Mouse (Mus musculus): ENCODE results near the gene Fgfr2.
A peak's percentile ranks its signal among the peaks of the same experiment; 100 is the strongest.
"Not testable (repeated sequence)": the region's sequence is repeated elsewhere in the genome, so short reads cannot be mapped to it uniquely, and the experiment has no call there.

Fgfr2 gene

DNA sequence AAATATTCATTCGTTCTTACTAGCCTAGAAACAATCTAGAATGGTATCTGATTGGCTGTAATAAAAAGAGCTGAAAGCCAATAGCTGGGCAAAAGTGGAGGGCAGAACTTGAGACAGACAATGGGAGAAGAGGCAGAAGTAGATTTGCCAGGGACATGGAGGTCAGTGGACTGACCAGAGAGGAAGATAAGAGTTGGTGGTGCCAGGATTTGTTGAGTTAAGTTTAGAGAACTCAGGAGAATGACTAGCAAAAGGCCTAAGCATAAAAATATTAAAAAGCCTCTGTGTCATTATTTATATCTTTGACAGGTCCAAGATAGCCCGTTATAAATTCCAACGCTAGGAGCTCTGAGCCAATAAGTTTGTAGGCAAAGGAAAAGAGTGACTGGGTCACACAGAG is 2668.9 kb downstream of the Fgfr2 start:
- no peak for DNase-seq

DNA sequence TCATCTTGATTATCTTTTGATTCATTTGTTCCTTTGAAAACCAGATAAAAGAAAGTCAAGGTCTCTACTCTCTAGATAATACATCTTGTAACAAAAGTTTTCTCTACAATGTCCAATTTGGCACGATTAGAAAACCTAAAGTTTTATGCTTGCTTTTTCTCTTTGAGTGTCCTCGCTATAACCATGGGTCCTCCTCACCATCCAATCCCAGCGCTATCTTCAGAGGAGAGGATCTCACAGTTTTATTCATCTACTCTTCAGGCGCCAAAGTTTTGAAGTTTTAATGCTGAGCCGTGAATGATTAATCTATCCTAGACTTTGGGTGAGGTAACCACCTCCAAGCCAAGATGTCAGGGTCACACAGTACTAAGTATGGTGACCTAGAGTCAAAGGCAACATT is 2687.4 kb downstream of the Fgfr2 start:
- DNase-seq: no peak

DNA sequence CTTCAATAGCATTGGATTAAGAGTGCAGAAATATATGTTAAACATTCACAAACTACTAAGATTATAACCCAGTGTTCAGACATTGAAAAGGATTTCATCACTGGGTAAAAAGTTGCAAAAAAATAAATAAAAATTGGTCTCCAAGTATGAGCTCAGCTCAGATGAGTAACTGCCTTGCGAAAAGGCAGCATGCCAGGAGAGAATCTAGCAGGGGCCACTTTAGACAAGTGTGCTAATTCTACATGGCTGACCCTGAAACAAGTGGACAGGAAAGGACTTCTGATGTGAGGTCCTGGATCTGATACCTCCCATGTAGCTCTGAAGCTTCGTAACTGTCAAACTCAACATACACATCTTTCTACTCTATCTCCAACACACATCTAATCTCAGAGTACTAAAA is 2691.0 kb downstream of the Fgfr2 start:
- no peak for DNase-seq

DNA sequence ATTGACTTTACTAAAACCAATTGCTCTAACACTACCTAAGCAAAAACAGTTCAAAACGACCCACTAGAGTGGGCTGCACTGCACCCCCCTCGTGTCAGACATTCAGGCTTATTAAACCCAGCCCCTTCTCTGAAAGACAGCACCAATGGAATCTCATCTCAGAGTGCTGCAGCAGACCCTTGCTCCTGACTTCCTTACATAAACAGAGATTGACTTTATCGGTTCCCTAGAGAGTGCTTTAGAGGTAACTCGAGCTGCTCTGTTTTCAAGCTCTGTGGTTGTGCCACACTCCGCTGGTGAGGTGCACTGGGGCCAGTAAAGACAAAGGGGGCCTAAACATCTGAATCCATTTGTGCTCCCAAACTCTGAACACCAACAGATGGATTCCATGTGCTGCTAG is 2696.6 kb downstream of the Fgfr2 start:
- DNase-seq: no peak

DNA sequence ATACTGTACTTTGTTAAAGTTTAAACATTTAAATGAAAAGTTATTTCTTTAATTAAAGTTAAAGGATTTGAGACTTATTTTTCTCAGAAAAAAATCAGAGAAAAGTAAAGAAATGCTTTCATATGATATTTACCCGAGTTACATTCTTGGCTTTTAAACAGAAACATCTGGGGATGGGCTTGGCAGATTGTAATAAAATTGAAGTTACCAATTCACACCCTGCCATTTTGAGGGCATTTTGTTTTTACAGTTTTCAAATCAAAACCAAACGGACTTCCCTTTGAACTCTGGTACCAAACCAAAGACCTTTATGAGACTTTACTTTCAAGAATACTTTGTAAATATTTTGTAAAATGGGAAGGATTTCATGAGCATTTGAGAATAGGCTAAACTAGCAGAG is 2697.2 kb downstream of the Fgfr2 start:
- DNase-seq: no peak

DNA sequence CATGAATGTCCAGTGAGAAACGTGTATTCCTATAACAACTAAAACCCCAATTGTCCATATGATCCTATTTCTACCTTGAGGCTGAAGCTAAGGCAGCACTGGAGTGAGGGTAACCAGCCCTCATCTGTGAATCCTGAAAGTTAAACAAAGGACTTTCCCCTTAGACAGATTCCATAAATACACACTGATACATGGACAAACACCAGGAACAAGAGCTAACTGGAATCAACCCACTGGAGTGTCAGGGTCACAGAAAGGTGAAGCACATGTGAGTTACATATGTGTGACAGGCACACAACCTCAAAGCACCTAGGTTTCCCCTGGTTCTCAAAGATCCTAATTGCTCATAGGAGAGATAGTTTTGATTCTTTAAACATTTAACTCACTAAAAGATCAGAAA is 2703.2 kb downstream of the Fgfr2 start:
- no peak for DNase-seq

DNA sequence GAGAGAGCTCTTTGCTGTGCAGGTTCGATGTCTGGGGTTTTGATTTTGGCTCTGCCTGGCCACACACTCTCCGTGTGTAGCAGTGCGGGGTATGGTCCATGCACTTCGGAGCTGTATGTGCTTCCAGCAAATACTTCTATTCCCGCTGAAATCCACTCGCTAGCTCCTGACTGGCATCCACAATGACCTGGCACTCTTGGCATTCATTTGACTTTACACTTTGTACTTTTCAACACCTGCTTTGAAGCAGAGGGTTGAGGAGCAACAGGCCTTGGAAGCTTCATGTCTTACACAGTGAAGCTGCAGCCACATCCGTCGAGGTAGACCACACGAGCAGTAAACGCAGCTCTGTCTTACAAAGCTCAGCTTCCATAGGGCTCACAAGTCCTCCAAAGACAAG is 2715.5 kb downstream of the Fgfr2 start:
- no peak for DNase-seq

DNA sequence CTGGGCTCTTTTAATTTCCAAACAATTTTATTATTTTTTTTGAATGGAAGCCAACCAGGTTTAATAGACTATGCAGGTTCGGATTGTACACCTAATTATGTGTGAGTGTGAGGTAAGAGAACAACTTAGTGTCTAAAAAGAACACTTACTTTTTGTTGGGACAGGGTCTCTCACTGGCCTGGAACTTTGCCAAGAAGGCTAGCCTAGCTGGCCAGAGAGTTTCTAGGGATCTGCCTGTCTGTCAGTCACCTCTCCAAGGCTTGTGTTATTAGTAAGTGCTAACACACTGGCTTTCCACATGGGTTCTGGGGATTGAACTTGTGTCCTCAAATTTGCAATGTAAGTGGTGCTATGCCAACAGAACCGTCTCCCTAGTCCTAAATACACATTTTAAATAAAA is 2719.8 kb downstream of the Fgfr2 start:
- no peak for DNase-seq

DNA sequence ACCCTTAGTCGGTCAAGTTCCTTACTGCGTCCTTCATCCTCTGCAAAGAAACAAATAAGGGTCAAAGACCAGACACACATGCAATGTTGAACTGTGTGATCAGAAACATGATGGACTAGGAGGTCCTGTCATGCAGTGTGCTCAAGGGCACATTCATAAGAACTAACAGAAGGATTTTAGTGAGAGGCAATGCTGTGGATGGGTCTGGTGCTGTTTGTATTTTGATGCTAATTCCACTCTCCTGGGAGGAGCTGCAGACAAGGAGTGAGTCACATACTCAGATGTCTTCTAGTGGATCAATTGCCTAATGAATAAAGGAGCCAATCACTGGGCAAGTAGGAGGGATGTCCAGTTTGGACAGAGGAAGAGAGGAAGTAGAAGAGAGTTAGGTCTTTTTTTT is 2728.5 kb downstream of the Fgfr2 start:
- DNase-seq: no peak

DNA sequence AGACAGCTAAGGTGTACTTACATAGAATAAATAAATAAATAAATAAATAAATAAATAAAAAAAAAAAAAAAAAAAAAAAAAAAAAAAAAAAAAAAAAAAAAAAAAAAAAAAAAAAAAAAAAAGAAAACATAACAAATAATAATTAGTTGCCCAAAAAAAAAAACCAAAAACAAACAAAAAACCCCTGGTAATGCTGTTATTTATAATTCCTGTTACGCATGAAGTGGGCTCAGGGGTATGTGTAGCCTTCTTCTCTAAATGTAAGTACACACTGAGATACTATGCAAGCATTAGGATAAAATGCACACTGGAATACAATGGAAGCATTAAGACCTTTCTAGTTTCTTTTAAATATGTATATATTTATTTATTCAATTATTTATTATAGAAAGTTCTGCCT is 2733.1 kb downstream of the Fgfr2 start:
- DNase-seq: not testable (repeated sequence)

DNA sequence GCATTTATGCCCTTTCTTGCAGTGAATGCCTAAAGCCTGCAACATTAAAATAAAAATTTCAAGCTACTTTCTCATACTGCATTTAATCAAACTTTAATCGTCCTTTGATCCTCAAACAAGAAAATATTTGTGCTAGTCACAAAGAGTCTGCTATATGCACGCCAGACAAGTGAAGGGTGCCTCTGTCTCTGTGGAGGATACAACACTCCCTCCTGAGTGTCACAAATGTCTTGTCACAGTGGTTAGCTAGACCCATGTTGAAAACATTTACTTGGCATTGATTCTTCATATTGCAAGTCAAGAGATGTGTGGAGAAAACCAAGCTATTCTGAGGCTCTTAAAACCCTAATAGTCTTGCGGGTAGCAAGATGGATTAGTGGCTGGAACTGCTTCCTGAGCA is 2736.8 kb downstream of the Fgfr2 start:
- DNase-seq: no peak

DNA sequence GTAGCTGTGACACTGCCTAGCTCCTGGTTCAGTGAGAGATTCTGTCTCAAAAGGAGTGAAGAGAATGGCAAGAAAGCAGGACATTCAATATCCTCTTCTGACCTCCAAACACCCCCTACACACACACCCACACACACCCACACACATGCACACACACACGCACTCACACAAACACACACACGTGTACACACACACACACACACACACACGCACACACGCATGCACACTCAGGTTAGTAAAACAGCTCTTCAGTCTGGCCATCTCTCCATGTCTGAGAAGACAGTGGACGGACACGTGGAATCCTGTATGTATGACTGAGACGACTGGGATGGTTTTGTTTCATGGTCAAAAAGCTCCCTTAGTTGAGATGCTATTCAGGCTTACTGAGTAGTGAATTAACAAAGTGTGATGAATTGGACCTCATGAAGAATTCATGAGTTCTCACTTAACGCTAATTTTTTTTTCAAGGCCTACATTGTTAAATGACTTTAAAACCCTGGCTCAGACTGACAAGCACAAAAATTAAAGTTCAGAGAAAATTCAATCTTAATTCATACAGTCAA is 2737.3 kb downstream of the Fgfr2 start:
- no peak for DNase-seq

DNA sequence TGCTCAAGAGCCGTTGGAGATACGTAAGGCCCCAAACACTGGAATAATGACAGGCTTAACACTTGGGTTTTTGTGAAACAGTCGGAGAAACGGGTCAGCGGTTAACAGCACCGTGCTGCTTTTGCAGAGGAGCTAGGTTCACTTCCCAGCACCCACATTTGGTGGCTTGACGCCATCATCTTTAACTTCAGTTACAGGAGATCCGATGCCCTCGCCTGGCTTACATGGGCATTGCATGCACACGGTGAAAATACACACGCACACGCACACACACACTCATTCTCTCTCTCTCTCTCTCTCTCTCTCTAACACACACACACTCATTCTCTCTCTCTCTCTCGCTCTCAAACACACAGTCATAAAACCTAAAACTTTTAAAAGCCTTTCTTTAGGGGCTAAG is 2741.0 kb downstream of the Fgfr2 start:
- DNase-seq: no peak

DNA sequence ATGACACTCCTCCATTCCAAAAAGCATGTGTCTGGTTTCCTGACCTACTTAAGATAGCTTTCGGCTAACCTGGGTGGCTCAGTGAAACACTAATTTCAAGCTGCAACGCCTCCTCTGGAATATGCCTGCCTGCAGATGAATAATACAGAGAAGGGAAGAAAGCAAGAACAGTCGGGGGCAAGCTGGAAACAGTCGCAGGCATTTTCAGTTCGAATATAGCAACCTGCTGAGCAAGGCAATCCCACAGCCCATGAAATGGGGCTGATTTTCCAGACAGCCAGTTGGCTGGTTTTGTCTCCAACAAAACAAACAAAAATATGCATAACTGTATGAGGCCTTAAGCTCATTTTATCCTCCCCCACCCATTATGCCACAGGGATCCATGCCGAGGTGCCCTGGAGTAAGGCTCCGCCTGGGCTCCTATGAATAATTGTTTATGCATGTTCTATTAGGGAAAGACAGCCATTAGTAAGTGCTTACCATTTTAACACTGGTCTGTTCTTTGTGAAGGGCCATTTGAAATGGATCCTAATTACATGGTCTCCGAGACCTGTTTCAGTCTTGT is 2741.7 kb downstream of the Fgfr2 start:
- DNase-seq: no peak

DNA sequence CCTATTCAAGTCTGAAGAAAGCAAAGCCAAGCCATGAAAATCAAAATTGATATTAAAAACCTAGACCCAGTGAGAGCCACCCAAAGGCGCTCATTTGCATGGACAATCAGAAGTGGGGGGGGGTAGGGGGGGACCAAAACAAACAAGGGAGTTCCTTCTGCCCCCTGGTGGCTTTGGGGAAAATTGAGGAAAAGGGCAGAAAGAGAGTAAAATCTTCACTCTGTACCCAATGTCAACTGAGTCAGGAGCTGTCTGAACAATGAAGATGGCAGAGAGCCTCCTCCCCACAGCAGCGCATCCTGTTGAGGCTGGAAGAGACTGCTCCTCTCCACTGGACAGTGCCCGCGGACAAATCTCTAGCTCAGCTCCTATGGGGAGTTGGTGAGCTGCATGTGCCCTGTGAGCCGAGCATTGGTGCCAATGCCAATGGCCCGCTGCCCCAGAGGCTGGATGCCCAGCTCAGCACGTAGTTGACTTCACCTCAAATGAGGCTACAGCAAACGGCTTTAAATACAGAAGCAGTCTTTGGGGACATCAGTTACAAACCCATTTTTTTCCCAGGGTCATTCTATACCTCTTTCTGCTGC is 2742.3 kb downstream of the Fgfr2 start:
- DNase-seq: peak; percentile 84

DNA sequence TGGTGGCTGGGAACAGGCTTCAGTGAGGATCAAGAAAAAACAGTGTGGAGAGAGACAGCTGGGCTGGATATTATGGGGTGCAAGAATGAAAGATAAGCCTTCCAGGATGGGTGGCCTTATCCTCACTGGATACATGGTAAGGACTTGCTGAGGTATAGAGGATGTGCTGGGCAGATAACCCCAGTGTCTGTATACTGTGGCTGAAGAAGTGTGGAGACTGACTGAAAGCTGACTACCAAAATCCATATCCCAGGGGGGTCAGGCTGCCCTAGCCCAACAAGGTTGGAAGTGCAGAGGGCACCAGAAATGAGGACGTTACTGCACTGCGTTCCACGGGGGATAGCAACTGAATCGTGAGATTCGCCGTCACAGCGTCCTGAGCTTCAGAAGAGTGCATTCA is 2742.8 kb downstream of the Fgfr2 start:
- no peak for DNase-seq

DNA sequence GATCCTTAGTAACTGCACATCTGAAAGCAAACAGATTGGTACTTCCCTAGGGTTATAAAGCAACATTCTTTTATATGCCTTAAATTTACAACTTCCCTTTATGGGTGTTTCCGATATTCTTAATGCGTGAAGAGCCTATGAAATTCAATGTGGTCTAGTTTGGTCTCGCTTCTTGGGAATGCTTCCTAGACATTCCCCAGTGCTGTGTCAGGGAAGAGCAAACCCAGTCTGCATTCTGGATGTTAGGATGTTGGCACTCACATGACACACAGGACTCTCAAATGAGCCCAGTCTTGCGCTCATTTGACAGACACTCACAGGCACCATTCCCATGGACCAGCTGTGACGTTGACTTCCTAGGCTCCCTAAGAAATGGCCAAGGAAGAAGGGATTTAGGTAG is 2743.3 kb downstream of the Fgfr2 start:
- DNase-seq: no peak

DNA sequence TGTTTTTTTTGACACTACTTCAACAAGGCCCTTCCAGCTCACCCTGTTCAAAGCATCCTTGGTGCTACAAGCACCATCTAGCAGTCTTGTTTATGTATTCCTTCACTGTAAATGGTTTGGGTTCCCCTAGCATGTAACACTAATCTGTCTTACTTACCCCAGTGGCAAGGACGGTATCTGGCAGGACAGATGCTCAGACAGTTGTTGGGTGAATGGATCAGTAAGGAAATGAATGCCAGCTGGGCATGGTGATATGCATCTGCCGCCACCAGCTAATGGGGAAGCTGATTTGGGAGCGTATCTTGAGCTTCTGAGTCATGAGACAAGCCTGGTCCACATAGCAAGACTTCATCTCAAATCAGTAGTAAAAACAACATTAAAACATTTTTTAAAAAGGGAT is 2744.8 kb downstream of the Fgfr2 start:
- no peak for DNase-seq

DNA sequence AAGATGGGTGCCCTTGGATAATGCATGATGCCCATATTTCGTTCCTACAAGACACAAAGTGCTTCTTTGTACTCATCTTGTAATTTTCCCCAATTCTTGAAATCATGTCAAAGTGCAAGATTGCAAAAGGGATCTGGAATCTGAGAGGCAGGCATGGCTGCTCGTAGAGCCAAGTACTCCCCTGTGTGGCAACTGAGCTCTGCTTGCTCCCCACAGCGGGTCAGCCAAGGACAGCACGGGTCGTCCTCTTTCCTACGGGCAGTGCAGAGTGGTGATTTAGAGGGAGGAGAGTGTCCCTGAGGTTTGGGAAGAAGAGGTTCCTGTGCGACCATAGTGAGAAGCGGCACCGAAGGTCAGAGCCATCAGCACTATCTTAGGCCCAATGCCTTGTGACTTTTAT is 2748.8 kb downstream of the Fgfr2 start:
- DNase-seq: no peak

DNA sequence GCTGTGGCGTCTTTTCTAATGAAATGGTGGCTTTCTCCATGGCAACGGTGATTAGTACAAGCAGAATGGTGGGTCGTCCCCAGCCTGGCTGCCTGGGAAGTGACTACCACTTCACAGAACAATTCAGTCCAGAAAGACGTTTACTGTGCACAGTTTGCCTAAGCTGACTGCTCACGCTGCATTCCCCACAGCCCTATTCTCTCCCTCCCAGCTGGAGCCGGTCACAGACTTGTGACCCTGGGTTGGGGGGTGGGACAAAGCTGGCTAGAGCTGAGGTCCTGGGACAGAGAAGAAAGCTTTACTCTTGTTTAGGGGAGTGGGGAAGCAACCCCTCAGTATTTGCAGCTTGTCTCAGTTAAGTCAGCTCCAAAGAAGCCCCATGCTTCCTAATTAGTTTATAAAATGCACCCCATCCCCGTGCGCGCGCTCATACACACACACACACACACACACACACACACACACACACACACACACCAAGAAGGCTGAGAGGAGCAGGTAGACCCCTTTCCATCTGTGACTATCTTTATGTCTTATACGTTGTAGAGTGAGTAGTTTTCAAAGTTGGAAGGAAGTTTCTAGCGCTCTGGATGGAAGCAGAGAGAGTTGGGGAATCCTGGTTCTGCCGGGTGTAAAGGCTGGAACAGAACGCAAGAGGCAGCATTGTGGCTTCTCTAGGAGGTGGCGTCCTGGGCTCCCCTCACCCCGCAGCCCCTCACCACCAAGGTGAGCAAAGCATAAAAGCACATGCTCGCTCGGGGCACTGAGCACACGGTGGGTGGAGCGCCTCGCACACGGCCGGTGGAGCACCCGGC is 2754.1 kb downstream of the Fgfr2 start:
- DNase-seq: no peak

DNA sequence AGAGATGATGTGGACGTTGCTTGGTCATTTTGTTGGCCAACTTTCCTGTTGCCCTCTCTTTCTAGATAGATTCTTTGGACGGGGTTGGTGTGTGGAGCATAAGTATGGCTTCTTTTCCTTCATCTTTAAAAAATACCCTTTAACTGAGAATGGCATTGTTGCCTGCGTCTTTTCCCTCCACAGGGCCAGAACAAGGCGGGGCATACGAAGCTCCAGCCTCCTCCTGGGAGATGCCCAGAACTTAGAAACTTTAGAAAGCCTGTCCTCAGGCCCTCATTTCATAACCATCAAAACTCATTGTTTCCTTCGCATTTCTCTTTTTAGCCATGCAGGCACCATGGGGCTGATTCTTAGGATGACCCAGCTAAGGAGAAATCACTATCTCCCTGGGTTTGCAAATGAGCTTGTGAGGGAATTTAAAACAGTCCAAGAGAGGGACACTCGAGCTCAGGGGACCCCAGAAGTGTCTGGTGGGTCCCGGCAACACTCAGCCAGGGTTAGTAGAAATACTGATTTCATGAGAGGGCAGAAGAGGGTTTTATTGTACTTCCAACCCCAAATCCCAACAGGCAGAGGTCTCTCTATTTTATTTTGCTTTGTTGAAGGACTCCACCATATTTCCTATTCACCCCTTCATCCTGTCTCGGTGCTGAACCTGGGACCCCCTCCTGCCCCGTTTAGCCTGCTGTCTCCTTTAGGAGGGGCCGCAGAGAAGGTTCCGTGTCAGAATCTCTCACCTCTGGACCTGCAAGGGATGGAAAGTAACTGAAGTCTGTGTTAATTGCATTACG is 2754.9 kb downstream of the Fgfr2 start:
- no peak for DNase-seq

DNA sequence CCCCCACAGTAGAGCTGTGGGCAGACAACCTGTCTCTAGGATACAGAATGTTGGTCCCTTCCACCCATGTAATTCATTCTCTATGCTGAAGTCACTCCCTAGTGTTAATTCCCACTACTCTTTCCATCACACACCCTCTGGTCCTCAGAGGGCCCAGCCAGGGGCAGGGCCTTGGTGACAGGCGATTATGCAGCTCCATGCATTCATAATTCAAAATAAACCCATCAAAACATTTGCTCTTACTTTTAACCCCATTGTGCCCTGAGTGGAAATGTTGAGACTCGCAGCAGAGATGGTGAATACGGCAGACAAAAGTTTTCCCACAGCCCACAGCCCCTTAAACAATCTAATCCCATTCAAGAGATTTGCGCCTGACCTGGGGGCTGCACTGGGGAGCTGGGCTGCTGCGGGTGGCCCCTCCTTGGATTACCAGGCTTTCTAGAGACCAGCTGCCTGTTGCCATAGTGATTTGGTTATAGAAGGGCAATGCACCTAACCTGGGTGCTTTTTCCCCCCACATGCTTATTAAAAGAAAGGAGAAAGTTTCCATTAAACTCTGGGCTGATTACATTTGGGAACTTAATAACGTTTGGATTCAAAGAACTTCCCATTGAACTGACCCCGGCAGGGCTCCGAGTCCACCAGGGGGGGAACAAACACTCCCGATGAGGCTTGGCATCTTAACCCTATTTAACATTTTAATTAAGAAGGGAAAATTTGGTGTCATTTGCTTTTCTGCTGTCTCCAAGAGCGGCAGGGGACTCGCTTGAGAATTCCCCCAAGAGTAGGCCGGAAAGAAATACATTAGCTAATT is 2755.7 kb downstream of the Fgfr2 start:
- DNase-seq: no peak

DNA sequence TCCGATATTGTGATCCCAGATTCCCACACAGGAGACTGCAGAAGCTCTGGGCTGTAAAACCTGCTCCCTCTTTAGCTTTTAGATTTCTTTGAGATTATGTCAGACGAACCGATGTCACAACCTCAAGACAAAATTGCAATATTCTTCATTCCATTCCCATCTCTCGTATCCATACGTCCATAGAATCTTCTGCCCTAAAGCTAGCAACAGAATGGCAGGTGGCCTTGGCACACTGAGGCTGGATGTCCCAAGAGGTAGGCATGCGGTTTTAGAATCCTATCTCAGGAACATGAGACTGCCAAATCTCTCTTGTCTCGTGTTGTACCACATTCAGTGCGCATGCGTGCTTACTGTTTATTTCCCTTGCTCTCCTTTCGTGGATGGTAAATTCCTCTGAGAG is 2757.4 kb downstream of the Fgfr2 start:
- no peak for DNase-seq

Measured in cerebellum, adult 9-10 months (tissue).